Mouse (Mus musculus) lung, postnatal 0 days (tissue): Measurements from ENCODE around the gene Clec10a.

ENCODE experiments used
- CTCF ChIP-seq: IDR thresholded peaks from 2 replicates; pipeline ENCODE4 v1.5.1; 2016; ENCODE audit warnings: antibody characterized with exemption, mild to moderate bottlenecking
- EP300 ChIP-seq: IDR thresholded peaks from 2 replicates; pipeline ENCODE4 v1.6.1; 2016; ENCODE audit warnings: antibody characterized with exemption, mild to moderate bottlenecking, control low read depth

GRCm38 (mm10) chr11:70200036-70200608 is 44.1 kb downstream of the Clec10a start:
- no peak for TF ChIP-seq CTCF
- TF ChIP-seq EP300: no peak
